Mouse (Mus musculus): ENCODE measurements around the gene Ebf1. TPM values are rescaled to one million over a fixed set of nuclear protein-coding genes. Genes with fewer than 3 reads are reported as not detected.
A peak's percentile ranks its signal among the peaks of the same experiment; 100 is the strongest.

The Ebf1 gene
- total and polyA plus RNA-seq, 2 experiments from 2014 or later, result 8.1 to 10.4 TPM

DNA sequence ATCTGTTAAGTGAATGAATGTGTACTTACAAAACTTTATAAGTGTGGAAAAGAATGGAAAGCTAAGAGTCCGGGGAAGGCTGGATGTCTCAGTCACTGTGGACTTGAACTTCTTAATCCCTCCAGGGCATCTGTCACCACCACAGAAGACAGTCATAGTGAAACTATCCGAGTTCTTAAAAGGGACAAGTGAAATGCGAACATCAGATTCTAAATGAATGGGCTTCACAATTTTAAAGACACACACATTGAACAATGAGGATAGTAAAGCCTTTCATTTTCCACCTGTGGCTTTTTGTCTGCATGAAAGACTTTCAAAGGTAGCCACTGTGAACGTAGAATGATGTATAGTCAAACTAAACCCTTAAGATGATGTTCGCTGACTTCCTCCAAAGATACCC lies 244.0 kb downstream of the Ebf1 start:
- Histone ChIP-seq H3K4me3 (ENCODE audit: low read depth, low read length) (no peak overlapping the region), H3K36me3 (replicated peaks; ENCODE audit: control insufficient read depth, insufficient read depth, low read length) (no peaks in the 10 kb centered on the region), H3K27ac (ENCODE audit: low read depth) (no peak overlapping the region), H3K4me1 (ENCODE audit: control insufficient read depth, insufficient read depth) (peaks cover 2% of the 10 kb centered on the region), H3K9me3 (replicated peaks; ENCODE audit: control insufficient read depth, low read length) (no peaks in the 10 kb centered on the region), H3K4me2 (ENCODE audit: low read depth, low read length) (no peak overlapping the region), H3K9ac (replicated peaks; ENCODE audit: low read depth, low read length) (no peak overlapping the region), H3K27me3 (ENCODE audit: control insufficient read depth, insufficient read depth, low read length) (no peaks in the 10 kb centered on the region)
- ATAC-seq (ENCODE audit: insufficient read depth, low read depth), result no peak
- DNase-seq (ENCODE audit: low spot score), result no peak
- 82% methylated on average over 5 of the region's 5 CpGs for WGBS
- TF ChIP-seq CTCF (IDR thresholded peaks at IDR 0.05; ENCODE audit: low read depth) (no peak), EP300 (IDR thresholded peaks at IDR 0.05; ENCODE audit: low read depth) (no peak)

DNA sequence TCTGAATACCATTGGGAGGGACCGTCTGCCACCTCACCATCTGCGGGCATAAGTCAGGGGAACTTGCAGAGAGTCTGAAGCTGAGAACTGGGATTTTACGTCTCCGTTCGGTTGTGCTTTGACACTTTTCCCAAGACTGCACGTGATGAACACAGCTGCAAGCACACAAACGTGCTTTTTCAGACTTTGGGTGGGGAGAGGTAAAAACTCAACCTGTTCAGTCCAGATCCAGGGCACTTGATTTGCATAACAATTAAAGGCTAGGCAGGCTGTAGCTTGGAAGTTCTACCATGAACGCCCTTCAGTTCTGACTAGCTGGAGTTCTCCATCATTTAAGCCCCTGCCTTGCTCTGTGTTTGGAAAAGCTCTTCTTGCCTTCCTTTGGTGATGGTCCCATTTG lies 246.8 kb downstream of the Ebf1 start:
- H3K36me3 ChIP-seq (replicated peaks; ENCODE audit: control insufficient read depth, insufficient read depth, low read length), result no peaks in the 10 kb centered on the region
- no peak for DNase-seq (ENCODE audit: low spot score)
- no peaks in the 10 kb centered on the region for H3K9me3 ChIP-seq (replicated peaks; ENCODE audit: control insufficient read depth, low read length)
- peaks cover 17% of the 10 kb centered on the region for H3K4me1 ChIP-seq (ENCODE audit: control insufficient read depth, insufficient read depth)
- no peak overlapping the region for H3K9ac ChIP-seq (replicated peaks; ENCODE audit: low read depth, low read length)
- no peak overlapping the region for H3K27ac ChIP-seq (ENCODE audit: low read depth)
- H3K4me2 ChIP-seq (ENCODE audit: low read depth, low read length), result no peak overlapping the region
- no peak overlapping the region for H3K4me3 ChIP-seq (ENCODE audit: low read depth, low read length)
- WGBS, result 74% methylated on average over 8 of the region's 8 CpGs
- H3K27me3 ChIP-seq (ENCODE audit: control insufficient read depth, insufficient read depth, low read length), result no peaks in the 10 kb centered on the region
- no peak for TF ChIP-seq EP300 (IDR thresholded peaks at IDR 0.05; ENCODE audit: low read depth)
- no peak for TF ChIP-seq CTCF (IDR thresholded peaks at IDR 0.05; ENCODE audit: low read depth)
- ATAC-seq (ENCODE audit: insufficient read depth, low read depth), result no peak

DNA sequence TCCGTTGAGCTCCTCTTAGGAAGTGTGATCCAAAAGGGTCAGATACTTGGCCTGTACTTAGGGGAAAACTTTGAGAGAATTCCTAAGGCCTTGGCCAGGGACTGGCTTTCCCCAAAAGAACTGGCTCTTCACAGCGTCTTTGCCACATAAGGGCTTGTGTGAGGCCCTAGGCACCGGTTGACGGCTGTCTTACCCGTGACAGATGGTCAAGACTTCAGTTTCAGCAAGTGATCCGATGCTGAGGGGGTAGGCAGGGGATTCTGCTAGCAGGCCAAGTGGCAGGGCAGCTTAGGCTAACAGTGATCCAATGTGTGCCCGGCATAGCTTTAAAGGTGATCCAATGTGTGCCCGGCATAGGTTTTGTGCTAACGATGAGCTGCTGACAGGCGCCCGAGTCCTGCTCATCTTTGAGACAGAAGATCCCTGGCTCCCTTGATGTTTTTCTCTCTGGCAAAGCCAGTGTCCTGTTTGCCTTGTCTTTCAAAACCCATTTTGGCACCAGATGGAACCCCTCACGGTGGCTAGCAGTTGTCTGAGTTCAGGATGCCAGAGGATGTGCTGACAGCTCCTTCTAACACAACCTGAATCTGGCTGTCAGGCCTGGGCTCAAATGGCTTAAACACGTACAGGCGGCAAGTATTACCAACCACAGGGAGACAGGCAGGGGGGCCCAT lies 249.5 kb downstream of the Ebf1 start:
- TF ChIP-seq CTCF (IDR thresholded peaks at IDR 0.05; ENCODE audit: low read depth) (no peak), EP300 (IDR thresholded peaks at IDR 0.05; ENCODE audit: low read depth) (no peak)
- ATAC-seq (ENCODE audit: insufficient read depth, low read depth) (no peak), DNase-seq (ENCODE audit: low spot score) (peak; percentile 28)
- 27% methylated on average over 14 of the region's 14 CpGs for WGBS
- peak overlapping the region; percentile 25; the same call in 1 of the 2 replicates for H3K27ac ChIP-seq (ENCODE audit: low read depth)
- H3K36me3 ChIP-seq (replicated peaks; ENCODE audit: control insufficient read depth, insufficient read depth, low read length), result no peaks in the 10 kb centered on the region
- H3K9me3 ChIP-seq (replicated peaks; ENCODE audit: control insufficient read depth, low read length), result no peaks in the 10 kb centered on the region
- no peaks in the 10 kb centered on the region for H3K27me3 ChIP-seq (ENCODE audit: control insufficient read depth, insufficient read depth, low read length)
- no peak overlapping the region for H3K4me3 ChIP-seq (ENCODE audit: low read depth, low read length)
- no peak overlapping the region for H3K9ac ChIP-seq (replicated peaks; ENCODE audit: low read depth, low read length)
- H3K4me2 ChIP-seq (ENCODE audit: low read depth, low read length), result no peak overlapping the region
- peaks cover 17% of the 10 kb centered on the region for H3K4me1 ChIP-seq (ENCODE audit: control insufficient read depth, insufficient read depth)

DNA sequence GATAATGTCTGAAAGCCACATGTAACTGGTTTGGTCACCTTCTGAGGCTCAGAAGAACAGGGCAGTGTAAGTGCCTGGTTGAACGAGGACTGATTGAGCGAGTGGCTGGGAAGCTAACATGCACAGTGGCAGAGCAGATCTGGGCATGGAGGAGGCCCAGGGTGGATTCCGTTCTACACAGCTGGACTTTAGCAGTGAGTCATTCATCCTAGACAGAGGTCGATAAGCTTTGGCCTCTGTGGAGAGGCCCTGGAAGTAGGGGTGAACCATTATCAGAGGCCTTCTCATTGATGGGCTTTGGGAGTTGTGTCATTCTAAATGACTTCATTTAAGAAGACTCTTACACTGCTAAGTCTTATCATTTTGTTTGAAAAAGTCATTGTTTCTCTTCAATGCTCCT lies 250.3 kb downstream of the Ebf1 start:
- H3K27me3 ChIP-seq (ENCODE audit: control insufficient read depth, insufficient read depth, low read length), result no peaks in the 10 kb centered on the region
- TF ChIP-seq CTCF (IDR thresholded peaks at IDR 0.05; ENCODE audit: low read depth), result no peak
- no peak for TF ChIP-seq EP300 (IDR thresholded peaks at IDR 0.05; ENCODE audit: low read depth)
- no peaks in the 10 kb centered on the region for H3K36me3 ChIP-seq (replicated peaks; ENCODE audit: control insufficient read depth, insufficient read depth, low read length)
- H3K9ac ChIP-seq (replicated peaks; ENCODE audit: low read depth, low read length), result no peak overlapping the region
- H3K4me3 ChIP-seq (ENCODE audit: low read depth, low read length), result no peak overlapping the region
- H3K9me3 ChIP-seq (replicated peaks; ENCODE audit: control insufficient read depth, low read length), result no peaks in the 10 kb centered on the region
- ATAC-seq (ENCODE audit: insufficient read depth, low read depth) (peak; percentile 20; the same call in 1 of the 2 replicates), DNase-seq (ENCODE audit: low spot score) (no peak)
- peaks cover 17% of the 10 kb centered on the region for H3K4me1 ChIP-seq (ENCODE audit: control insufficient read depth, insufficient read depth)
- no peak overlapping the region for H3K27ac ChIP-seq (ENCODE audit: low read depth)
- 29% methylated on average over 4 of the region's 4 CpGs for WGBS
- no peak overlapping the region for H3K4me2 ChIP-seq (ENCODE audit: low read depth, low read length)

DNA sequence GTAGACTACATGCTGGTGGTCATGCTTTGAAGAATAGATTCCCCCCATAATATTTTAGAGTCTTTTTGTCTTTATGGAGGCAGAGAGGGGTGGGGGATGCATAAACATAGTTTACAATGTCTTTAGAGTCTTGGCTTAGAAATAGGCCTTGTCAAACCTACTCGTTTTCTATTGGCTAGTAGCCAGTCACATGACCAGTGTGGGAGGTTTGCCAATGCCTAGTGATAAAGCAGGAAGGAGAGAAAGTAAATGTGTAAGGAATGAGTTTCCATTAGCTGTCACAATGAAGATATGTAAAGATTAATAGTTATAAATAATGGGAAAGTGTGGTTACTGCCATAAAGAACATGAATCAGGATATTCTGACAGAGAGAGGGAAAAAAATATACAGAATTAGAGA lies 256.8 kb downstream of the Ebf1 start:
- DNase-seq (ENCODE audit: low spot score) (no peak), ATAC-seq (ENCODE audit: insufficient read depth, low read depth) (no peak)
- WGBS, result 23% methylated on average over 1 of the region's 1 CpGs
- H3K27me3 ChIP-seq (ENCODE audit: control insufficient read depth, insufficient read depth, low read length), result no peaks in the 10 kb centered on the region
- H3K4me1 ChIP-seq (ENCODE audit: control insufficient read depth, insufficient read depth), result no peaks in the 10 kb centered on the region
- TF ChIP-seq EP300 (IDR thresholded peaks at IDR 0.05; ENCODE audit: low read depth) (no peak), CTCF (IDR thresholded peaks at IDR 0.05; ENCODE audit: low read depth) (no peak)
- no peak overlapping the region for H3K9ac ChIP-seq (replicated peaks; ENCODE audit: low read depth, low read length)
- H3K4me3 ChIP-seq (ENCODE audit: low read depth, low read length), result no peak overlapping the region
- H3K36me3 ChIP-seq (replicated peaks; ENCODE audit: control insufficient read depth, insufficient read depth, low read length), result no peaks in the 10 kb centered on the region
- no peak overlapping the region for H3K4me2 ChIP-seq (ENCODE audit: low read depth, low read length)
- no peak overlapping the region for H3K27ac ChIP-seq (ENCODE audit: low read depth)
- no peaks in the 10 kb centered on the region for H3K9me3 ChIP-seq (replicated peaks; ENCODE audit: control insufficient read depth, low read length)

DNA sequence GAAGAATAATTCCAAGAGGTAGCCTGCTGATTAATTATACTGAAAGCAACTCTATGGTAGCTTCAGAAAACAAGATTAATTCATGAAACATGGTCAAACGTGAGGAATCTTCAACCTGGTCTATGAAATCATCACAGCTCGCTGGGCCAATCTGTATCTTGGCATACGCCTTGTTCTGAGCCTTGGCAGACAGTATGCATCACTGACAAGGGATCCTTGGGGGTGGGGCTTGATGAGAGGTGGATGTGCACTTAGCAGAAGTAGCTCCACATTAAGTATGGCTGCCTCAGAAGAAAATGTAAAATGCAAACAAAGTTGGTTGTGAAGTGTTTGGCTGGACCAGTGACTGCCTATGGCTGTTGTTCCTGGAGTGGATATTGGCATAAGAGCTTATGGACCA lies 258.1 kb downstream of the Ebf1 start:
- TF ChIP-seq EP300 (IDR thresholded peaks at IDR 0.05; ENCODE audit: low read depth), result no peak
- TF ChIP-seq CTCF (IDR thresholded peaks at IDR 0.05; ENCODE audit: low read depth), result no peak
- Histone ChIP-seq H3K36me3 (replicated peaks; ENCODE audit: control insufficient read depth, insufficient read depth, low read length) (no peaks in the 10 kb centered on the region), H3K4me2 (ENCODE audit: low read depth, low read length) (no peak overlapping the region), H3K9ac (replicated peaks; ENCODE audit: low read depth, low read length) (no peak overlapping the region), H3K27me3 (ENCODE audit: control insufficient read depth, insufficient read depth, low read length) (no peaks in the 10 kb centered on the region), H3K9me3 (replicated peaks; ENCODE audit: control insufficient read depth, low read length) (no peaks in the 10 kb centered on the region), H3K4me1 (ENCODE audit: control insufficient read depth, insufficient read depth) (no peaks in the 10 kb centered on the region), H3K4me3 (ENCODE audit: low read depth, low read length) (no peak overlapping the region), H3K27ac (ENCODE audit: low read depth) (no peak overlapping the region)
- 72% methylated on average over 3 of the region's 3 CpGs for WGBS
- DNase-seq (ENCODE audit: low spot score) (no peak), ATAC-seq (ENCODE audit: insufficient read depth, low read depth) (no peak)
